Mouse (Mus musculus): ENCODE data around the gene Abtb2. TPM values are rescaled to one million over a fixed set of nuclear protein-coding genes. Genes with fewer than 3 reads are reported as not detected.

Abtb2 gene
- polyA plus RNA-seq, 1 experiment from 2014 or later: 18.6 TPM

DNA sequence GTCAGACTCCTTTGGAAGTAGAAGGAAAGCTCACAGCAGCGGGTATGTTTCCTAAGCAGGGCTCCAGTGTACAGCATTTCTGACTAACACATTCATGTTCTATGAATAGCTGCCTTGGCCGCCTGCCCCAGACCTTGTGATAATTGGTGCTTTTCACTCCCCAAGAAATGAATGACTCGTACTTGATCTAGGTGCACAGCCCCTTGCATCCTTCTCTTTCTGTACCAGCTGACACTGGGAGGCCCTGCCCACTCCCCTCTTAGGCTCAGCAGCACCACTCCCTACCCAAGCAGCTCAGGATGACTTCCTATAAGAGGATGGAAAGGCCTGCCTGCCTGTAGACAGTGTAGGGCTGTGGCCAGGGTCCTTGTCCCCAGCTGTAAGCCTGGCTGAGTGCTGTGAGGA is 104.2 kb downstream of the Abtb2 start:
- Histone ChIP-seq H3K9me3 (ENCODE audit: control insufficient read depth, low read length) (no peaks in the 10 kb centered on the region), H3K4me1 (ENCODE audit: control insufficient read depth in 2 of 2, insufficient read depth in 2 of 2, low read length in 2 of 2) (peaks cover 27 to 66% of the 10 kb centered on the region in 2 experiments), H3K9ac (ENCODE audit: low read length) (peak overlapping the region; percentile 62), H3K27ac (replicated peaks in 1 of 2; ENCODE audit: control insufficient read depth in 1 of 2, insufficient read depth in 1 of 2, low read depth in 2 of 2, low read length in 2 of 2) (peak overlapping the region; percentile 95 to 96), H3K27me3 (ENCODE audit: control insufficient read depth, insufficient read depth, low read length) (no peaks in the 10 kb centered on the region), H3K4me2 (ENCODE audit: low read length) (peak overlapping the region; percentile 47), H3K36me3 (ENCODE audit: control insufficient read depth, insufficient read depth, low read length) (no peaks in the 10 kb centered on the region), H3K4me3 (ENCODE audit: control insufficient read depth in 1 of 2, insufficient read depth in 1 of 2, low read depth in 1 of 2, low read length in 2 of 2) (no peak overlapping the region)
- 8% methylated on average over 3 of the region's 3 CpGs for WGBS
- ATAC-seq (ENCODE audit: insufficient number of reproducible peaks, insufficient read depth, low FRiP score, low read depth): peak; percentile 85

DNA sequence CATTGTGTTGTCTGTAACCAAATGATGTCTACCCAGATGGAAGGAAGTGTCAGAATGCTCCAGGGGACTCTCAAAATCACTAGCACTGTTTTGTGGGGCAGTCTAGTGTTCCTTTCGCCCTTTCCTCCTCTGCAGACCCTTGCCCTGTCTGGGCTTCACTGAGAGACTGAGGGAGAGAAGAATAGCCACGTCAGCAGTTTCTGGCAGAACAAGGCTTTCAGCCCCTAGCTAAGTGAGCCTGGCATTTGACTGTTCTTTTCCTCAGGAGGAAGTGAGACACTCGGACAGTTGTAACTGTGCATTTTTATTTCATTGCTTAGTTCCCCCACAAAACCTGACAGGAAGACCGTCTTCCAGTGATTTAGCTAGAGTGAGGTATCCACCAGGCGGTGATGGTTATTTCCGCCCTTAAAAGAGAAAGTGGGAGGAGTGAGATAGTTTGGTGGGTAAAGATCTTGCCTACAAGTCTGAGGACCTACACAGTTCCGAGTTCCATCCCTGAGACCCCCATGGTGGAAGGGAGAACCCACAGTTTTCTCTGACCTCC is 106.5 kb downstream of the Abtb2 start:
- H3K4me1 ChIP-seq (ENCODE audit: control insufficient read depth in 2 of 2, insufficient read depth in 2 of 2, low read length in 2 of 2): peaks cover 29 to 62% of the 10 kb centered on the region in 2 experiments
- no peaks in the 10 kb centered on the region for H3K9me3 ChIP-seq (ENCODE audit: control insufficient read depth, low read length)
- H3K4me3 ChIP-seq (ENCODE audit: control insufficient read depth in 1 of 2, insufficient read depth in 1 of 2, low read depth in 1 of 2, low read length in 2 of 2): no peak overlapping the region
- H3K36me3 ChIP-seq (ENCODE audit: control insufficient read depth, insufficient read depth, low read length): no peaks in the 10 kb centered on the region
- H3K9ac ChIP-seq (ENCODE audit: low read length): no peak overlapping the region
- H3K27ac ChIP-seq (replicated peaks in 1 of 2; ENCODE audit: control insufficient read depth in 1 of 2, insufficient read depth in 1 of 2, low read depth in 2 of 2, low read length in 2 of 2): 0 out of 4 replicates have a peak overlapping the region, but pooled peaks of 1 of the 2 experiments have one; percentile 7
- 75% methylated on average over 7 of the region's 7 CpGs for WGBS
- H3K4me2 ChIP-seq (ENCODE audit: low read length): no peak overlapping the region
- no peaks in the 10 kb centered on the region for H3K27me3 ChIP-seq (ENCODE audit: control insufficient read depth, insufficient read depth, low read length)
- no peak for ATAC-seq (ENCODE audit: insufficient number of reproducible peaks, insufficient read depth, low FRiP score, low read depth)

DNA sequence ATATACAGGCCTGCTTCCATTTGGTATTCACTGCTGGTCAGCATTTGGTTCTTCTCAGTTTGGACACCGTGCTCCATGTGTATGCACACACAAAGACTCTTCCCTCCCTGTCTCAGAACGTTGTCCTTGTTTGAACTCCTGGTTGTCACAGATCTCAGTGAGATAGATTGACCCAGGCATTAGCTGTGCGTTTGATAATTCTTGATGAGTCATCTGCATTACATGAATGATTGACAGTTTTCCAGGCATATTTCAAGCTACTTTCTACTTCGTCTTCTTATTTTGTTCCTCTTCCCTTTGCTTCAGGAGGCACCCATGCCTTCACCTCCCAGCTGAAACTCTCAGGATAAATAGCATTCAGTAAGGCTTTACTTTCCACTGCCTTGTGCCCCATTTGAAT is 107.5 kb downstream of the Abtb2 start:
- 64% methylated on average over 4 of the region's 4 CpGs for WGBS
- Histone ChIP-seq H3K36me3 (ENCODE audit: control insufficient read depth, insufficient read depth, low read length) (peaks cover under 1% of the 10 kb centered on the region; the same call in 1 of the 2 replicates), H3K4me1 (ENCODE audit: control insufficient read depth in 2 of 2, insufficient read depth in 2 of 2, low read length in 2 of 2) (peaks cover 20 to 60% of the 10 kb centered on the region in 2 experiments), H3K4me2 (ENCODE audit: low read length) (no peak overlapping the region), H3K9me3 (ENCODE audit: control insufficient read depth, low read length) (no peaks in the 10 kb centered on the region), H3K27ac (replicated peaks in 1 of 2; ENCODE audit: control insufficient read depth in 1 of 2, insufficient read depth in 1 of 2, low read depth in 2 of 2, low read length in 2 of 2) (no peak overlapping the region), H3K9ac (ENCODE audit: low read length) (no peak overlapping the region), H3K27me3 (ENCODE audit: control insufficient read depth, insufficient read depth, low read length) (no peaks in the 10 kb centered on the region), H3K4me3 (ENCODE audit: control insufficient read depth in 1 of 2, insufficient read depth in 1 of 2, low read depth in 1 of 2, low read length in 2 of 2) (no peak overlapping the region)
- ATAC-seq (ENCODE audit: insufficient number of reproducible peaks, insufficient read depth, low FRiP score, low read depth): no peak

DNA sequence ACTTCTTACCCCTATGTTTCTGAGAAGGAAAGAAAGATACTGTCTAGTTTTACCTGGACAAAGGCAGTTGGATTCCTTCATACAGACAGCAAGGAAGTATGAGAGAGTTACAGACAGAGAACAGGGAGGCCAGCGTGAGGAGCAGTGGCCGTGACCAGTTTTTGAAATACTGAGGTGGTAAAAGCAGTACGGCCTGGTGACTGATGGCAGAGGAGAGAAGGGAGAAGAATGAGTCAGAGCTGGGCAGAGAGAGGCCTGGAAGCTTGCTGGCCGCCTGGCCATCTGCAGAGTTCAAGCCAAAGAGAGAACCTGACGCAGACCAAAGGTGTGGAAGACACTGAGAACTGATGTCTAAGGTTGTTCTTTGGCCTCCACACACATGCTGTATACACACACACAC is 109.3 kb downstream of the Abtb2 start:
- WGBS: 70% methylated on average over 5 of the region's 5 CpGs

DNA sequence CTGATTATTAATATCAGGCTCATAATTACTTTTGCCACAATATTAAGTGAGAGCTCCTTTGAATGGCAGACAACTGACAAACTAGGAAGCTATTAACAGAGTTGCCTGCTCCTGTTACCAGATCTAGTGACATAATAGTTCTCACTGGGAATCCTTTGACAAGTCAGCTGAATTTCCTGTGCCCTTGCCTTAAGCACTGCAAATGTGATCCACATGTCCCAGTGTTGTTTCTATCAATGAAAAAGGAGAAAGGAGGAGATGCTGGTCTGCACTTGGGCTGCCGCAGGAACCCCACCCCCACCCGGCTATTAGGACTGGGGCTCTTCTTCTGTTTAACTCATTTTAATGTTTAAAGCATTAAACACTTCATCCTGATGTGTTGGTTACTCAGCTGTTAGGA is 110.7 kb downstream of the Abtb2 start:
- no peak overlapping the region for H3K9ac ChIP-seq (ENCODE audit: low read length)

More for the DNA sequence above, 109.3 kb downstream of the Abtb2 start:
- Histone ChIP-seq H3K27ac (replicated peaks in 1 of 2; ENCODE audit: control insufficient read depth in 1 of 2, insufficient read depth in 1 of 2, low read depth in 2 of 2, low read length in 2 of 2) (no peak overlapping the region), H3K9me3 (ENCODE audit: control insufficient read depth, low read length) (no peaks in the 10 kb centered on the region), H3K4me3 (ENCODE audit: control insufficient read depth in 1 of 2, insufficient read depth in 1 of 2, low read depth in 1 of 2, low read length in 2 of 2) (no peak overlapping the region), H3K4me2 (ENCODE audit: low read length) (no peak overlapping the region), H3K9ac (ENCODE audit: low read length) (no peak overlapping the region), H3K27me3 (ENCODE audit: control insufficient read depth, insufficient read depth, low read length) (no peaks in the 10 kb centered on the region), H3K36me3 (ENCODE audit: control insufficient read depth, insufficient read depth, low read length) (peaks cover 7% of the 10 kb centered on the region; the same call in 1 of the 2 replicates), H3K4me1 (ENCODE audit: control insufficient read depth in 2 of 2, insufficient read depth in 2 of 2, low read length in 2 of 2) (peaks cover 8 to 44% of the 10 kb centered on the region in 2 experiments)
- no peak for ATAC-seq (ENCODE audit: insufficient number of reproducible peaks, insufficient read depth, low FRiP score, low read depth)

DNA sequence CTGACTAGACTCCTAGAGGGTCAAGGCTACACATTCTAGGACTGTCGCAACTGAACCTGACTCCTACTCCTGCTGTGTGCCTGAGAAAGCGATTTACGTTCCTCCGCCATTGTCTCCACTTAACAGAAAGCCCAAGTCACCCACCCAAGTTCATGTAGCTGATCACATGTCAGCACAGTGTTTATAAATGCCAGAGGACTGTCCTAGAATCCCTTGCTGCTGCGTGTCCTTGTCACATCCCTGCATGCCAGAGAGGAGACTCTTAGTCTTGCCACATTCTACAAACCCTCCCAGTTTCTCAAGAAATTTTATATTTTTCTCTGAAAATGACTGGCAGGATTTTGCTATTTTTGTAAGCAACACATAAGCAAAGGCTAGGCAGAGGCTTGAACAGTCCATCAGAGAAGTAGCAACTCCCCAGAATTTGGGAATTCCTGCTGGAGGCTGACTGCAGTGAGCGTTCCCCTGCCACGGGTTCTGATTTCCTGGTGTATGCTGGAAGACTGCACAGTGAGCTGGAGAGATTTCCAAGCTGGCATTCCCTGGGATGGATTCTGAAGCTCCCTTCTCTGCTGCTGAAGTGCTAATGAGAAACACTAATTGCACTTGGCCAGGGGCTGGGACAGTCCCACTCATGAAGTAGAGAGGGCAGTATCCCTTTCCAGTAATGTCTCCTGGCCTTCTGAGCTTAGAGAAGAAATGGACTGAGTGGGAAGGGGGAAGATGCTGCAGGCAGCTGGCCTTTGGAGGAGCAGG is 111.7 kb downstream of the Abtb2 start:
- H3K9me3 ChIP-seq (ENCODE audit: control insufficient read depth, low read length): no peaks in the 10 kb centered on the region
- no peak overlapping the region for H3K4me3 ChIP-seq (ENCODE audit: control insufficient read depth in 1 of 2, insufficient read depth in 1 of 2, low read depth in 1 of 2, low read length in 2 of 2)
- ATAC-seq (ENCODE audit: insufficient number of reproducible peaks, insufficient read depth, low FRiP score, low read depth): no peak
- peaks cover 7% of the 10 kb centered on the region; the same call in 1 of the 2 replicates for H3K36me3 ChIP-seq (ENCODE audit: control insufficient read depth, insufficient read depth, low read length)
- no peaks in the 10 kb centered on the region for H3K27me3 ChIP-seq (ENCODE audit: control insufficient read depth, insufficient read depth, low read length)
- peaks cover 8 to 36% of the 10 kb centered on the region in 2 experiments for H3K4me1 ChIP-seq (ENCODE audit: control insufficient read depth in 2 of 2, insufficient read depth in 2 of 2, low read length in 2 of 2)
- H3K27ac ChIP-seq (replicated peaks in 1 of 2; ENCODE audit: control insufficient read depth in 1 of 2, insufficient read depth in 1 of 2, low read depth in 2 of 2, low read length in 2 of 2): no peak overlapping the region
- no peak overlapping the region for H3K4me2 ChIP-seq (ENCODE audit: low read length)
- H3K9ac ChIP-seq (ENCODE audit: low read length): no peak overlapping the region
- 55% methylated on average over 7 of the region's 7 CpGs for WGBS

More for the DNA sequence above, 110.7 kb downstream of the Abtb2 start:
- Histone ChIP-seq H3K27me3 (ENCODE audit: control insufficient read depth, insufficient read depth, low read length) (no peaks in the 10 kb centered on the region), H3K36me3 (ENCODE audit: control insufficient read depth, insufficient read depth, low read length) (peaks cover 7% of the 10 kb centered on the region; the same call in 1 of the 2 replicates), H3K4me2 (ENCODE audit: low read length) (no peak overlapping the region), H3K4me1 (ENCODE audit: control insufficient read depth in 2 of 2, insufficient read depth in 2 of 2, low read length in 2 of 2) (peaks cover 4 to 36% of the 10 kb centered on the region in 2 experiments; a peak in 3 of 4 replicates), H3K9me3 (ENCODE audit: control insufficient read depth, low read length) (no peaks in the 10 kb centered on the region), H3K4me3 (ENCODE audit: control insufficient read depth in 1 of 2, insufficient read depth in 1 of 2, low read depth in 1 of 2, low read length in 2 of 2) (no peak overlapping the region), H3K27ac (replicated peaks in 1 of 2; ENCODE audit: control insufficient read depth in 1 of 2, insufficient read depth in 1 of 2, low read depth in 2 of 2, low read length in 2 of 2) (no peak overlapping the region)
- WGBS: 73% methylated on average over 2 of the region's 2 CpGs
- ATAC-seq (ENCODE audit: insufficient number of reproducible peaks, insufficient read depth, low FRiP score, low read depth): no peak

DNA sequence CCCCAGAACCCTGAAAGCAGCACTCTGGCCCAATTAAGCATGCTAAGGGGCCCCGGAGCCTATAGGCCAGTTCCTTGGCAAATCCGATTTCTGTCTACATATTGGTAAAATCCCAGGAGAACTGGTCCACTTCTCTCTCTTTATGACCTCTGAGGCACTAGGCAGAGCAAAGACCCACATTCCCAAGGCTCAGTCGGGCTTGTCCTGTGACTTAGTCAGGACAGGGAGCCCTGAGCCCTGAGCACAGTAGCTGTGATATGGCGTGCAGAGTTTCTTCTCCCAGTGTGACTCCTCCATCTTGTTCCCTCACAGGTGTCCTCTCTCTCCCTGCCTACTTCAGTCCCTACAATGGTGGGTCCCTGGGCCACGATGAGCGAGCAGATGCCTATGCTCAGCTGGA is 112.3 kb downstream of the Abtb2 start:
- no peak overlapping the region for H3K9ac ChIP-seq (ENCODE audit: low read length)
- no peak for ATAC-seq (ENCODE audit: insufficient number of reproducible peaks, insufficient read depth, low FRiP score, low read depth)
- H3K27me3 ChIP-seq (ENCODE audit: control insufficient read depth, insufficient read depth, low read length): no peaks in the 10 kb centered on the region
- no peak overlapping the region for H3K4me3 ChIP-seq (ENCODE audit: control insufficient read depth in 1 of 2, insufficient read depth in 1 of 2, low read depth in 1 of 2, low read length in 2 of 2)
- peaks cover 11 to 37% of the 10 kb centered on the region in 2 experiments for H3K4me1 ChIP-seq (ENCODE audit: control insufficient read depth in 2 of 2, insufficient read depth in 2 of 2, low read length in 2 of 2)
- peaks cover 9% of the 10 kb centered on the region for H3K36me3 ChIP-seq (ENCODE audit: control insufficient read depth, insufficient read depth, low read length)
- no peak overlapping the region for H3K27ac ChIP-seq (replicated peaks in 1 of 2; ENCODE audit: control insufficient read depth in 1 of 2, insufficient read depth in 1 of 2, low read depth in 2 of 2, low read length in 2 of 2)
- no peak overlapping the region for H3K4me2 ChIP-seq (ENCODE audit: low read length)
- 90% methylated on average over 6 of the region's 6 CpGs for WGBS
- no peaks in the 10 kb centered on the region for H3K9me3 ChIP-seq (ENCODE audit: control insufficient read depth, low read length)

All from heart, embryonic 14.5 days (tissue).